Mouse (Mus musculus) heart, embryonic 15.5 days (tissue): ENCODE measurements around the gene Gramd4. TPM values are rescaled to one million over a fixed set of nuclear protein-coding genes. Genes with fewer than 3 reads are reported as not detected.
"Not testable (repeated sequence)": the region's sequence is repeated elsewhere in the genome, so short reads cannot be mapped to it uniquely, and the experiment has no call there.

ENCODE experiments used
- ATAC-seq: fragments of 200-750 bp; cut with Nextera tagmentation; replicated peaks from 2 replicates; pipeline ENCODE4 v1.8.0; 2017; ENCODE audit warnings: low read depth, moderate TSS enrichment; ENCODE audit not compliant: insufficient number of reproducible peaks, insufficient read depth, low FRiP score
- H3K27ac ChIP-seq: fragments of 300-500 bp; sonication (generic); 2 replicates; pipeline ENCODE4 v1.5.1; 2015; ENCODE audit warnings: mild to moderate bottlenecking, inconsistent platforms
- H3K27me3 ChIP-seq: fragments of 300-500 bp; sonication (generic); 2 replicates; pipeline ENCODE4 v1.6.1; 2015; ENCODE audit warnings: inconsistent platforms
- H3K36me3 ChIP-seq: fragments of 300-500 bp; sonication (generic); 2 replicates; pipeline ENCODE4 v1.6.1; 2015; ENCODE audit warnings: mild to moderate bottlenecking, inconsistent platforms
- H3K4me1 ChIP-seq: fragments of 300-500 bp; sonication (generic); replicated peaks from 2 replicates; pipeline ENCODE4 v1.6.1; 2015; ENCODE audit warnings: inconsistent platforms
- H3K4me2 ChIP-seq: fragments of 300-500 bp; sonication (generic); 2 replicates; pipeline ENCODE4 v1.6.1; 2015; ENCODE audit warnings: inconsistent platforms, mild to moderate bottlenecking, moderate library complexity
- H3K4me3 ChIP-seq: fragments of 300-500 bp; sonication (generic); 2 replicates; pipeline ENCODE4 v1.5.1; 2015; ENCODE audit warnings: mild to moderate bottlenecking, inconsistent platforms
- H3K9ac ChIP-seq: fragments of 300-500 bp; sonication (generic); 2 replicates; pipeline ENCODE4 v1.6.1; 2015; ENCODE audit warnings: mild to moderate bottlenecking, inconsistent platforms
- H3K9me3 ChIP-seq: fragments of 300-500 bp; sonication (generic); replicated peaks from 2 replicates; pipeline ENCODE4 v1.6.1; 2016; ENCODE audit warnings: inconsistent platforms
- WGBS: fragments of 180-500 bp; shearing (Covaris S2); methylation state at CpG from one replicate; pipeline ENCODE4 v1.1.7; 2015; ENCODE audit warnings: mixed read lengths; 5-methylcytosine and 5-hydroxymethylcytosine counted together
- polyA plus RNA-seq: library from polyadenylated mRNA; unstranded; fragments of >200 nt; fragmentation: Nextera tagmentation; extraction: Ambion mirVana; gene quantifications from 2 replicates; pipeline ENCODE4 v1.2.1, GENCODE M21; 2015

Gene Gramd4
- polyA plus RNA-seq, 1 experiment from 2014 or later: 16.9 TPM

- ATAC-seq: no peak
- Histone ChIP-seq H3K9ac (no peak overlapping the region), H3K4me2 (no peak overlapping the region), H3K27ac (0 out of 2 replicates have a peak overlapping the region, but pooled peaks have one; percentile 76), H3K9me3 (no peaks in the 10 kb centered on the region), H3K4me1 (peaks cover 64% of the 10 kb centered on the region), H3K4me3 (no peak overlapping the region), H3K36me3 (peaks cover 5% of the 10 kb centered on the region; the same call in 1 of the 2 replicates), H3K27me3 (no peaks in the 10 kb centered on the region)
- 80% methylated on average over 12 of the region's 12 CpGs for WGBS
Measured at GRCm38 (mm10) chr15:86091998-86092670, 34.6 kb downstream of the Gramd4 start.

- 88% methylated on average over 1 of the region's 1 CpGs for WGBS
- Histone ChIP-seq H3K4me2 (no peak overlapping the region), H3K27me3 (no peaks in the 10 kb centered on the region), H3K36me3 (peaks cover 5% of the 10 kb centered on the region; the same call in 1 of the 2 replicates), H3K4me1 (peaks cover 53% of the 10 kb centered on the region), H3K9ac (no peak overlapping the region), H3K9me3 (no peaks in the 10 kb centered on the region), H3K27ac (peak overlapping the region; percentile 33; the same call in 1 of the 2 replicates), H3K4me3 (no peak overlapping the region)
- ATAC-seq: no peak
Measured at GRCm38 (mm10) chr15:86093236-86093635, 35.7 kb downstream of the Gramd4 start.

GRCm38 (mm10) chr15:86094324-86095121 is 37.0 kb downstream of the Gramd4 start:
- H3K27ac ChIP-seq: no peak overlapping the region
- WGBS: 69% methylated on average over 10 of the region's 10 CpGs
- ATAC-seq: no peak
- H3K4me3 ChIP-seq: no peak overlapping the region
- no peaks in the 10 kb centered on the region for H3K27me3 ChIP-seq
- H3K36me3 ChIP-seq: peaks cover 5% of the 10 kb centered on the region; the same call in 1 of the 2 replicates
- no peaks in the 10 kb centered on the region for H3K9me3 ChIP-seq
- peaks cover 42% of the 10 kb centered on the region for H3K4me1 ChIP-seq
- no peak overlapping the region for H3K4me2 ChIP-seq
- H3K9ac ChIP-seq: no peak overlapping the region

- no peak overlapping the region for H3K9ac ChIP-seq
- H3K4me1 ChIP-seq: peaks cover 27% of the 10 kb centered on the region
- 79% methylated on average over 17 of the region's 17 CpGs for WGBS
- H3K4me2 ChIP-seq: no peak overlapping the region
- no peaks in the 10 kb centered on the region for H3K9me3 ChIP-seq
- H3K27ac ChIP-seq: no peak overlapping the region
- H3K36me3 ChIP-seq: peaks cover 7% of the 10 kb centered on the region; the same call in 1 of the 2 replicates
- H3K4me3 ChIP-seq: no peak overlapping the region
- ATAC-seq: no peak
- H3K27me3 ChIP-seq: no peaks in the 10 kb centered on the region
Measured at GRCm38 (mm10) chr15:86095722-86096603, 38.5 kb downstream of the Gramd4 start.

- Histone ChIP-seq H3K36me3 (peaks cover 12% of the 10 kb centered on the region; the same call in 1 of the 2 replicates), H3K4me1 (peaks cover 26% of the 10 kb centered on the region)
- not testable (repeated sequence) for H3K4me2 ChIP-seq, ATAC-seq, H3K9ac ChIP-seq, H3K27me3 ChIP-seq, H3K9me3 ChIP-seq, H3K27ac ChIP-seq, H3K4me3 ChIP-seq
- WGBS: 88% methylated on average over 5 of the region's 5 CpGs
Measured at GRCm38 (mm10) chr15:86096604-86097020, 39.1 kb downstream of the Gramd4 start.

GRCm38 (mm10) chr15:86097871-86098270 is 40.4 kb downstream of the Gramd4 start:
- Histone ChIP-seq H3K9ac (no peak overlapping the region), H3K4me2 (no peak overlapping the region), H3K27me3 (no peaks in the 10 kb centered on the region), H3K4me1 (peaks cover 20% of the 10 kb centered on the region), H3K9me3 (no peaks in the 10 kb centered on the region), H3K36me3 (peaks cover 15% of the 10 kb centered on the region; the same call in 1 of the 2 replicates), H3K4me3 (no peak overlapping the region), H3K27ac (no peak overlapping the region)
- ATAC-seq: no peak
- 64% methylated on average over 2 of the region's 2 CpGs for WGBS

GRCm38 (mm10) chr15:86101585-86101984 is 44.1 kb downstream of the Gramd4 start:
- no peak overlapping the region for H3K4me3 ChIP-seq
- H3K36me3 ChIP-seq: peaks cover 17% of the 10 kb centered on the region; the same call in 1 of the 2 replicates
- H3K4me2 ChIP-seq: no peak overlapping the region
- H3K27ac ChIP-seq: no peak overlapping the region
- no peaks in the 10 kb centered on the region for H3K27me3 ChIP-seq
- 73% methylated on average over 9 of the region's 9 CpGs for WGBS
- H3K9me3 ChIP-seq: no peaks in the 10 kb centered on the region
- H3K9ac ChIP-seq: no peak overlapping the region
- ATAC-seq: no peak
- H3K4me1 ChIP-seq: peaks cover 35% of the 10 kb centered on the region

- no peaks in the 10 kb centered on the region for H3K27me3 ChIP-seq
- no peak overlapping the region for H3K4me2 ChIP-seq
- H3K36me3 ChIP-seq: peaks cover 17% of the 10 kb centered on the region; the same call in 1 of the 2 replicates
- no peak overlapping the region for H3K27ac ChIP-seq
- WGBS: 87% methylated on average over 15 of the region's 15 CpGs
- H3K4me1 ChIP-seq: peaks cover 42% of the 10 kb centered on the region
- no peak for ATAC-seq
- H3K9me3 ChIP-seq: no peaks in the 10 kb centered on the region
- no peak overlapping the region for H3K9ac ChIP-seq
- no peak overlapping the region for H3K4me3 ChIP-seq
Measured at GRCm38 (mm10) chr15:86102308-86102707, 44.8 kb downstream of the Gramd4 start.

- no peak overlapping the region for H3K4me3 ChIP-seq
- no peak overlapping the region for H3K9ac ChIP-seq
- H3K9me3 ChIP-seq: no peaks in the 10 kb centered on the region
- 0 out of 2 replicates have a peak overlapping the region, but pooled peaks have one; percentile 8 for H3K4me2 ChIP-seq
- H3K4me1 ChIP-seq: peaks cover 66% of the 10 kb centered on the region
- WGBS: 58% methylated on average over 19 of the region's 19 CpGs
- peak overlapping the region; percentile 85 for H3K27ac ChIP-seq
- peaks cover 17% of the 10 kb centered on the region; the same call in 1 of the 2 replicates for H3K36me3 ChIP-seq
- ATAC-seq: peak; percentile 8; the same call in 1 of the 2 replicates
- no peaks in the 10 kb centered on the region for H3K27me3 ChIP-seq
Measured at GRCm38 (mm10) chr15:86104401-86105344, 47.2 kb downstream of the Gramd4 start.

- ATAC-seq: 0 out of 2 replicates have a peak, but pooled peaks have one; percentile 16
- no peak overlapping the region for H3K9ac ChIP-seq
- 44% methylated on average over 7 of the region's 7 CpGs for WGBS
- H3K27me3 ChIP-seq: no peaks in the 10 kb centered on the region
- no peaks in the 10 kb centered on the region for H3K9me3 ChIP-seq
- no peak overlapping the region for H3K4me3 ChIP-seq
- H3K36me3 ChIP-seq: peaks cover 17% of the 10 kb centered on the region; the same call in 1 of the 2 replicates
- H3K4me2 ChIP-seq: 0 out of 2 replicates have a peak overlapping the region, but pooled peaks have one; percentile 8
- H3K4me1 ChIP-seq: peaks cover 73% of the 10 kb centered on the region
- peak overlapping the region; percentile 85 for H3K27ac ChIP-seq
Measured at GRCm38 (mm10) chr15:86105345-86105697, 47.8 kb downstream of the Gramd4 start.
